Mouse (Mus musculus) forebrain, postnatal 0 days (tissue): Measurements from ENCODE around the gene Kif20b. TPM values are rescaled to one million over a fixed set of nuclear protein-coding genes. Genes with fewer than 3 reads are reported as not detected.

Source experiments
- ATAC-seq: fragments of 200-750 bp; cut with Nextera tagmentation; 2 replicates; pipeline ENCODE4 v1.8.0; 2017; ENCODE audit warnings: mild to moderate bottlenecking, moderate library complexity
- DNase-seq: peaks from one replicate; pipeline ENCODE4 v3.0.0-alpha.2; 2015
- H3K27ac ChIP-seq: fragments of 300-500 bp; sonication (generic); 2 replicates; pipeline ENCODE4 v1.5.1; 2014; ENCODE audit warnings: low read depth, mild to moderate bottlenecking, antibody characterized with exemption, low read length, moderate library complexity, mixed read lengths
- H3K27me3 ChIP-seq: fragments of 300-500 bp; sonication (generic); 2 replicates; pipeline ENCODE4 v1.6.1; 2014; ENCODE audit warnings: mild to moderate bottlenecking, low read length, mixed read lengths; ENCODE audit not compliant: insufficient read depth
- H3K36me3 ChIP-seq: fragments of 300-500 bp; sonication (generic); 2 replicates; pipeline ENCODE4 v1.6.1; 2014; ENCODE audit warnings: mild to moderate bottlenecking, moderate library complexity; ENCODE audit not compliant: insufficient read depth
- H3K4me1 ChIP-seq: fragments of 300-500 bp; sonication (generic); 2 replicates; pipeline ENCODE4 v1.6.1; 2014; ENCODE audit warnings: antibody characterized with exemption; ENCODE audit not compliant: insufficient read depth
- H3K4me2 ChIP-seq: fragments of 300-500 bp; sonication (generic); 2 replicates; pipeline ENCODE4 v1.6.1; 2014; ENCODE audit warnings: low read depth, mild to moderate bottlenecking, moderate library complexity
- H3K4me3 ChIP-seq: fragments of 300-500 bp; sonication (generic); 2 replicates; pipeline ENCODE4 v1.5.1; 2014; ENCODE audit warnings: low read depth, low read length, mixed read lengths
- H3K9ac ChIP-seq: fragments of 300-500 bp; sonication (generic); 2 replicates; pipeline ENCODE4 v1.6.1; 2014; ENCODE audit warnings: mild to moderate bottlenecking
- H3K9me3 ChIP-seq: fragments of 300-500 bp; sonication (generic); 2 replicates; pipeline ENCODE4 v1.6.1; 2016; ENCODE audit warnings: low read length
- CTCF ChIP-seq: sonication (generic); IDR thresholded peaks from 2 replicates; pipeline ENCODE4 v1.5.1; 2016; ENCODE audit warnings: antibody characterized with exemption, control low read depth, low read depth
- WGBS: fragments of 180-500 bp; shearing (Covaris S2); extraction: QIAGEN DNeasy Blood & Tissue Kit; methylation state at CpG from one replicate; pipeline ENCODE4 v1.1.7; 2014; 5-methylcytosine and 5-hydroxymethylcytosine counted together
- polyA plus RNA-seq: library from polyadenylated mRNA; unstranded; fragments of >200 nt; fragmentation: Nextera tagmentation; extraction: Ambion mirVana; gene quantifications from 2 replicates; pipeline ENCODE4 v1.2.1, GENCODE M21; 2015
- total RNA-seq: library from RNA; depleted of rRNA; stranded (reverse); fragments of >200 nt; gene quantifications from 2 replicates; pipeline ENCODE4 v1.2.3, GENCODE M21; 2014

Kif20b gene
- total and polyA plus RNA-seq, 2 experiments from 2014 or later: 4.5 to 4.7 TPM

- ATAC-seq (no peak), DNase-seq (no peak)
- Histone ChIP-seq H3K9ac (no peak overlapping the region), H3K4me3 (no peak overlapping the region), H3K4me1 (no peaks in the 10 kb centered on the region), H3K9me3 (no peaks in the 10 kb centered on the region), H3K4me2 (no peak overlapping the region), H3K27ac (no peak overlapping the region), H3K27me3 (no peaks in the 10 kb centered on the region), H3K36me3 (no peaks in the 10 kb centered on the region)
- no peak for TF ChIP-seq CTCF
- 78% methylated on average over 3 of the region's 3 CpGs for WGBS
Measured at GRCm38 (mm10) chr19:34920531-34920930, 1.6 kb upstream of the Kif20b start.

DNA sequence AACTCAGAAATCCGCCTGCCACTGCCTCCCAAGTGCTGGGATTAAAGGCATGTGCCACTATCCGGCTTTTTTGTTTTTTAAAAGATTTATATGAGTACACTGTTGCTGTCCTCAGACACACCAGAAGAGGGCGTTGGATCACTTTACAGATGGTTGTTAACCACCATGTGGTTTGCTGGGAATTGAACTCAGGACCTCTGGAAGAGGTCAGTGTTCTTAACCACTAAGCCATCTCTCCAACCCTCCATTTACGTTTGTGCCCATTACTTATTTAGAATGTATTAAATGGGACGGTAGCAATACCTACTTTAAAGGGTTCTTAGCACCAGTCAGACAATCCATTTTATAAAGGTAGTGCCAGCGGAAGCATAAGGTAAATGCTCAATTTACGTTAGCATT lies 909 bp upstream of the Kif20b start:
- DNase-seq (peak; percentile 49), ATAC-seq (no peak)
- WGBS: 16% methylated on average over 7 of the region's 7 CpGs
- TF ChIP-seq CTCF: peak; percentile 45
- no peaks in the 10 kb centered on the region for H3K36me3 ChIP-seq
- peak overlapping the region; percentile 60; the same call in 1 of the 2 replicates for H3K9ac ChIP-seq
- H3K27me3 ChIP-seq: no peaks in the 10 kb centered on the region
- H3K27ac ChIP-seq: peak overlapping the region; percentile 67
- peak overlapping the region; percentile 91 for H3K4me3 ChIP-seq
- no peaks in the 10 kb centered on the region for H3K4me1 ChIP-seq
- no peaks in the 10 kb centered on the region for H3K9me3 ChIP-seq
- peak overlapping the region; percentile 73 for H3K4me2 ChIP-seq

GRCm38 (mm10) chr19:34922603-34922963 lies 422 bp downstream of the Kif20b start:
- Histone ChIP-seq H3K27me3 (no peaks in the 10 kb centered on the region), H3K27ac (no peak overlapping the region)
- whole genome bisulfite sequencing: under 1% methylated on average over 9 of the region's 9 CpGs

DNA sequence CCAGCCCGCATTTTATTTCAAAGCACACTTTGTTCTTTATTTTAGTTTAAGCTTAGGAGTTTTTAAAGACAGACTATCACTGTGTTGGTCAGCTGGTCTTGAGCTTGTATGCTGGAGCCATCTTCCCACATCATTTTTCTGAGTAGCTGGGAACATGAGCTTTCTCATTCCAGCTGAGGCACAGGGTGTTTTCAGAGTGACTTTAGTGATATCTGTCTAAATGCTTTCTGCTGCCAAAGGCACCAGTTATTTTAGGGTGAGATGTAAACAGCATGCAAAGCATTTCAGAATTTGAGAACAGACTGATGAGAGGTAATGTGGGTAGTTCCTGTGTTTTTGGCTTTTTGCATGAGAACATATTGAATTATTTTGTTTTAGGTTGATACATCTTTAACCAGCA lies 25.0 kb downstream of the Kif20b start:
- Histone ChIP-seq H3K4me1 (no peaks in the 10 kb centered on the region), H3K27ac (no peak overlapping the region), H3K4me2 (no peak overlapping the region), H3K4me3 (no peak overlapping the region), H3K36me3 (peaks cover 11% of the 10 kb centered on the region; the same call in 1 of the 2 replicates), H3K9ac (no peak overlapping the region), H3K9me3 (no peaks in the 10 kb centered on the region), H3K27me3 (no peaks in the 10 kb centered on the region)
- DNase-seq (no peak), ATAC-seq (no peak)
- TF ChIP-seq CTCF: no peak
- 92% methylated on average over 1 of the region's 1 CpGs for WGBS

More at GRCm38 (mm10) chr19:34922603-34922963, 422 bp downstream of the Kif20b start:
- no peaks in the 10 kb centered on the region for H3K9me3 ChIP-seq
- H3K4me3 ChIP-seq: peak overlapping the region; percentile 91
- ATAC-seq (no peak), DNase-seq (no peak)
- TF ChIP-seq CTCF: no peak
- H3K4me1 ChIP-seq: no peaks in the 10 kb centered on the region
- peak overlapping the region; percentile 40; the same call in 1 of the 2 replicates for H3K9ac ChIP-seq
- peak overlapping the region; percentile 73 for H3K4me2 ChIP-seq
- no peaks in the 10 kb centered on the region for H3K36me3 ChIP-seq

DNA sequence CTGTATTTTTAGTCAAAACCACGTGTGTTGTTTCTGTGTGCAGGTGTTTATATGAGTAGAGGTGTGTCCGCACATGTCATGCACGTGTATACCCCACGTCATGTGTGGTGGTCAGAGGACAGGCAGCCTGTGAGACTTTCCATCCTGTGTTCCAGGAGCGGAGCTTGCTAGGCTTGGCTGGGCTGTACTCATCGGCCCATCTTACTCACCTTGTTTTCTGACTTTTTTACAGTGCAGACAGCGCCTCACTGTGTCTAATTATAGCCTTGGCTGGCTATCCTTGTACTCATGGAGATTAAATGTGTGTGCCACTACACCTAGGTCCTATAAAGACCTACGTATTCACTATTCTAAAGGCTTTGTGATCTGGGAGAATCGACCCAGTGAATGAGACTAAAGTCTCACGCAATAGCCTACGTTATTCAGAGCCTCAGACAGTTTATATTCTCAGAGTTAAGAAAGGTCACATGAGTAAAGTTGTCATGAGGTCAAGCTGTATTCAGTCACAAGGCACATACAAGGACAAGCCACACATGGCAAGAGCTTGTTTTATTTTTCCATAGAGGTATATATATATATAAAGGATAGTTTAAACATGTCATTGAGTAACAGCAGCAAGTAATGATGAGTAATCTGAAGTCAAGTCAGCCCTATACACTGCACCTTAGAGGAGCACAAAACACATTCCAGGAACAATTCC lies 31.8 kb downstream of the Kif20b start:
- H3K4me3 ChIP-seq: no peak overlapping the region
- H3K27me3 ChIP-seq: no peaks in the 10 kb centered on the region
- peaks cover 11% of the 10 kb centered on the region; the same call in 1 of the 2 replicates for H3K36me3 ChIP-seq
- DNase-seq (no peak), ATAC-seq (no peak)
- no peaks in the 10 kb centered on the region for H3K4me1 ChIP-seq
- H3K27ac ChIP-seq: no peak overlapping the region
- no peak overlapping the region for H3K9ac ChIP-seq
- 92% methylated on average over 11 of the region's 11 CpGs for WGBS
- H3K9me3 ChIP-seq: no peaks in the 10 kb centered on the region
- TF ChIP-seq CTCF: no peak
- H3K4me2 ChIP-seq: no peak overlapping the region

- no peak for TF ChIP-seq CTCF
- Histone ChIP-seq H3K36me3 (no peaks in the 10 kb centered on the region), H3K27me3 (no peaks in the 10 kb centered on the region), H3K9ac (no peak overlapping the region), H3K4me3 (no peak overlapping the region), H3K27ac (no peak overlapping the region), H3K4me2 (no peak overlapping the region), H3K9me3 (no peaks in the 10 kb centered on the region), H3K4me1 (no peaks in the 10 kb centered on the region)
- 71% methylated on average over 11 of the region's 11 CpGs for WGBS
- no peak for ATAC-seq
- peak; percentile 2 for DNase-seq
Measured at GRCm38 (mm10) chr19:34959369-34959768, 37.2 kb downstream of the Kif20b start.

DNA sequence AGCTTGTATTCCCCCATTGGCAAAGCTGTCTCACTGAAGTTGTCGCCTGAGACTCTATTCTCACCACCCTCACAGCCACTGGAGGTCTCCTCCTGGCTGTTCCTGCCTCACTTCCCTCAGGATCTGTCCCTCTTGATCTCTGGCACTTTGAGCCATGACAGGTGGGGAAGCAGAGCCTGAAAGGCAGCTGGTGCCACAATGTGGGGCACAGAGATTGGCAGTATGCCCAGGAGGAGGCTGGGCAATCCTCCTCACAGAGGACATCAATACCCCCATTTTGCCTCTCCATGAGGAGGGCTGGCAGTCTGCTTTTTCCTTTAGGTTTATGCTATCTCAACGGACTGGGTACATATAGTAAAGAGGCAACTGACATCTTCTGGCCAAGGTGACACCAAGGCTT lies 62.6 kb downstream of the Kif20b start:
- no peak for TF ChIP-seq CTCF
- H3K27me3 ChIP-seq: no peaks in the 10 kb centered on the region
- H3K9me3 ChIP-seq: no peaks in the 10 kb centered on the region
- no peaks in the 10 kb centered on the region for H3K4me1 ChIP-seq
- 36% methylated on average over 2 of the region's 2 CpGs for WGBS
- no peak overlapping the region for H3K4me3 ChIP-seq
- no peak overlapping the region for H3K9ac ChIP-seq
- no peak overlapping the region for H3K4me2 ChIP-seq
- ATAC-seq (no peak), DNase-seq (no peak)
- H3K36me3 ChIP-seq: no peaks in the 10 kb centered on the region
- H3K27ac ChIP-seq: no peak overlapping the region
